Mouse (Mus musculus): ENCODE results near the gene Cpm. TPM values are rescaled to one million over a fixed set of nuclear protein-coding genes. Genes with fewer than 3 reads are reported as not detected.
"Not testable (repeated sequence)": the region's sequence is repeated elsewhere in the genome, so short reads cannot be mapped to it uniquely, and the experiment has no call there.

Cpm gene
- polyA plus RNA-seq, 1 experiment, result 6.6 TPM

DNA sequence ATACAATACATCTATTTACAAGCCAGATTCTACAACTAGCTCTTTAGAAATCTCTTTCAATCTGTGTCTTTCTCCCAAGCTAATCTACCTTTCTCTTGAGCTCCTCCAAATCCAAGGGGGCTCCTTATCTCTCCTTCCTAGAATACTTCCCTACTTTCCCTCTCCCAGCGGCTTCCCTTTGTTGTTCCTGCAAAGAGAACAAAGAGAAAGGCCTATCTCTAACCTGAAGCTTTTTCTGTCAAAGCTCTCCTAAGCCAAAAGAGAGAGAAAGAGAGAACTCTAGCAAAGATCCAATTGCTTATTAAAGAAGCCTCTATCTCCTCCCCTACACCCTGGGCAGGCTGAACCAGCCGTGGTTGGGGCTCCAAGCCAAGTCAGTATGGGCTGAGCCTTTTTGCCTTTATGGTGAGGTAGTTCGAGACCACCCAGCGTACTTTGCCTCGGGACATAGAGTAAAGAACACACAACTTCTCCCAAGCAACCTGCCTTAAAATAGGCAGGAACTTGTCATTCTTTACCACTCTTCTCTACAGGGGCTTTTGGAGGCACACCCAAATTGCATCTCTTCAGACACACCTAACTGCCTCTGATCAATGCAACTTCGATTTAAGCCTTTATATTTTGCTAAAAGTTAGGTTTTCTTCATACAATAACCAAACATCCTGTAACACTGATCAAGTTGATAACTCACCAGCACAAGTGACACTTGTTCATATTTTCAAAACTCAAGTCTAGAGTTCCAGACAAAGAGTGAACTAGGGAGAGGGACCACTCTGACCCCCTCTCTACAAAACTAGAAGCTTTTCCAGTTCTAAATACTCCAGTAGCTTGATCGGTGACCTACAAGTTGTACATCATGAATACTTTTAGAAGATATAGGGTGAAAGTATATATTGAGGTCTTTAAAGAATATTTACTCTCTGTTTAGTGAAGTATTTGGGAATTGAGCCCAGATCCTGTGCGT is 16.4 kb upstream of the Cpm start:
- TF ChIP-seq POLR2A (IDR thresholded peaks at IDR 0.05; ENCODE audit: extremely low read depth, insufficient read depth, low read length) (no peak), CTCF (IDR thresholded peaks at IDR 0.05; ENCODE audit: extremely low read depth, insufficient read depth, low read length) (no peak)
- no peak overlapping the region for H3K27ac ChIP-seq (ENCODE audit: insufficient read depth, low read length)
- H3K4me3 ChIP-seq (ENCODE audit: insufficient read depth, low read length), result no peak overlapping the region
- H3K4me1 ChIP-seq (ENCODE audit: control insufficient read depth, insufficient read depth, low read length), result no peaks in the 10 kb centered on the region

DNA sequence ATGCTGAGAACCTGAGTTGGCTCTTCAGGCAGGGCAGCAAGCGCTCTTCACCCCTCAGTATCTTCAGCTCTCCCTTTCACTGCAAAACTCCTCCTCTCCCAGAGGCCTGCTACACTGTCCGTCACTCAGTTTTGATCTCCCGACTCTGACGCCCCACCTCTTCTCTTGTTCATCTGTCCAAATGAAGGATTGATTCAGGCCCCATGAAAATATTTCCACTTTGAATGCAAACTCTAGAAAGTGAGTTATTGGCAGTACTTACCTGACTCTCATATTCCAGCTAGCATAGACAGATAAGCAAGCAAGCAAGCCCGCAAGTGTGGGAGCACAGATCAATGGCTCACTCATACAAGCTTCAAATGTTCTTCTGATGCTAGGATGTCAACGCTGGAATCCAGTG is 15.3 kb upstream of the Cpm start:
- Histone ChIP-seq H3K4me3 (ENCODE audit: insufficient read depth, low read length) (no peak overlapping the region), H3K4me1 (ENCODE audit: control insufficient read depth, insufficient read depth, low read length) (no peaks in the 10 kb centered on the region), H3K27ac (ENCODE audit: insufficient read depth, low read length) (no peak overlapping the region)
- TF ChIP-seq CTCF (IDR thresholded peaks at IDR 0.05; ENCODE audit: extremely low read depth, insufficient read depth, low read length), result no peak

GRCm38 (mm10) chr10:117614387-117614786 is 14.9 kb upstream of the Cpm start:
- no peak overlapping the region for H3K27ac ChIP-seq (ENCODE audit: insufficient read depth, low read length)
- TF ChIP-seq CTCF (IDR thresholded peaks at IDR 0.05; ENCODE audit: extremely low read depth, insufficient read depth, low read length) (no peak), POLR2A (IDR thresholded peaks at IDR 0.05; ENCODE audit: extremely low read depth, insufficient read depth, low read length) (no peak)
- no peaks in the 10 kb centered on the region for H3K4me1 ChIP-seq (ENCODE audit: control insufficient read depth, insufficient read depth, low read length)
- no peak overlapping the region for H3K4me3 ChIP-seq (ENCODE audit: insufficient read depth, low read length)

DNA sequence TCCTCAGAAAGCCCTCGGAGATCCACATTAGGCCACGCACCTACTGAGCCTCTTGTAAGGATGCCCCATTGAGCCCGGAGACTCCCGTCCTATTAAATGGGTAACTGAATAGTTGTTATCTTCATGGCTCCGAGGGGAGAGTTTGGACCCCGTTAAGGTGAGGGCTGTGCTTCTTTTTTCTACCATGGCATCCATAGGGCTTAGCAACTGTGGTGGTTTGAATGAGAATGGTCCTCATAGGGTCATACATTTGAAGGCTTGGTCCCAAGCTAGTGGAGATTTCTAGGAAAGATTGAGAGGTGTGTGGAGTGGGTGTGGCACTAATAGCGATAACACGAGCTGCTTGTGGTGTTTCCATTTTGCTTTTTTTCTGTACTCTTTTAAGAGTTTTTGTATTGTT is 14.1 kb upstream of the Cpm start:
- TF ChIP-seq CTCF (IDR thresholded peaks at IDR 0.05; ENCODE audit: extremely low read depth, insufficient read depth, low read length) (no peak), POLR2A (IDR thresholded peaks at IDR 0.05; ENCODE audit: extremely low read depth, insufficient read depth, low read length) (no peak)
- no peak overlapping the region for H3K27ac ChIP-seq (ENCODE audit: insufficient read depth, low read length)
- no peak overlapping the region for H3K4me3 ChIP-seq (ENCODE audit: insufficient read depth, low read length)
- no peaks in the 10 kb centered on the region for H3K4me1 ChIP-seq (ENCODE audit: control insufficient read depth, insufficient read depth, low read length)

- Histone ChIP-seq H3K4me1 (ENCODE audit: control insufficient read depth, insufficient read depth, low read length) (no peaks in the 10 kb centered on the region), H3K4me3 (ENCODE audit: insufficient read depth, low read length) (no peak overlapping the region), H3K27ac (ENCODE audit: insufficient read depth, low read length) (no peak overlapping the region)
- TF ChIP-seq POLR2A (IDR thresholded peaks at IDR 0.05; ENCODE audit: extremely low read depth, insufficient read depth, low read length), result no peak
- TF ChIP-seq CTCF (IDR thresholded peaks at IDR 0.05; ENCODE audit: extremely low read depth, insufficient read depth, low read length), result no peak
Observed at GRCm38 (mm10) chr10:117615746-117616145, 13.6 kb upstream of the Cpm start.

GRCm38 (mm10) chr10:117616191-117616680 is 13.1 kb upstream of the Cpm start:
- no peaks in the 10 kb centered on the region for H3K4me1 ChIP-seq (ENCODE audit: control insufficient read depth, insufficient read depth, low read length)
- no peak for TF ChIP-seq POLR2A (IDR thresholded peaks at IDR 0.05; ENCODE audit: extremely low read depth, insufficient read depth, low read length)
- no peak for TF ChIP-seq CTCF (IDR thresholded peaks at IDR 0.05; ENCODE audit: extremely low read depth, insufficient read depth, low read length)
- no peak overlapping the region for H3K4me3 ChIP-seq (ENCODE audit: insufficient read depth, low read length)
- no peak overlapping the region for H3K27ac ChIP-seq (ENCODE audit: insufficient read depth, low read length)

DNA sequence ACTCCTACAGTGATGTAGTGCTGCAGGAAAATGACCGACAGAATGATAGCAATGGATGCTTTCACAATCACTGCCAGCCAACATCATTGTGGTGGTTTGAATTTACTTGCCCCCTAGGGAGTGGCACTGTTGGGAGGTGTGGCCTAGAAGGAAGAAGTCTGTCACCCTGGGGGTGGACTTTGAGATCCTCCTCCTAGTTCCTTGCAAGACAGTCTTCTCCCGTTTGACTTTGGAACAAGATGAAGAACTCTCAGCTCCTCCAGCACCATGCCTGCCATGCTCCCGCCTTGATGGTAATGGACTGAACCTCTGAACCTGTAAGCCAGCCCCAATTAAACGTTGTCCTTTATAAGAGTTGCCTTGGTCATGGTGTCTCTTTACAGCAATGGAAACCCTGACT is 12.5 kb upstream of the Cpm start:
- not testable (repeated sequence) for H3K27ac ChIP-seq (ENCODE audit: insufficient read depth, low read length); H3K4me3 ChIP-seq (ENCODE audit: insufficient read depth, low read length); H3K4me1 ChIP-seq (ENCODE audit: control insufficient read depth, insufficient read depth, low read length)

GRCm38 (mm10) chr10:117617568-117618345 is 11.5 kb upstream of the Cpm start:
- no peak overlapping the region for H3K4me3 ChIP-seq (ENCODE audit: insufficient read depth, low read length)
- no peaks in the 10 kb centered on the region for H3K4me1 ChIP-seq (ENCODE audit: control insufficient read depth, insufficient read depth, low read length)
- no peak overlapping the region for H3K27ac ChIP-seq (ENCODE audit: insufficient read depth, low read length)
- TF ChIP-seq CTCF (IDR thresholded peaks at IDR 0.05; ENCODE audit: extremely low read depth, insufficient read depth, low read length) (no peak), POLR2A (IDR thresholded peaks at IDR 0.05; ENCODE audit: extremely low read depth, insufficient read depth, low read length) (no peak)

DNA sequence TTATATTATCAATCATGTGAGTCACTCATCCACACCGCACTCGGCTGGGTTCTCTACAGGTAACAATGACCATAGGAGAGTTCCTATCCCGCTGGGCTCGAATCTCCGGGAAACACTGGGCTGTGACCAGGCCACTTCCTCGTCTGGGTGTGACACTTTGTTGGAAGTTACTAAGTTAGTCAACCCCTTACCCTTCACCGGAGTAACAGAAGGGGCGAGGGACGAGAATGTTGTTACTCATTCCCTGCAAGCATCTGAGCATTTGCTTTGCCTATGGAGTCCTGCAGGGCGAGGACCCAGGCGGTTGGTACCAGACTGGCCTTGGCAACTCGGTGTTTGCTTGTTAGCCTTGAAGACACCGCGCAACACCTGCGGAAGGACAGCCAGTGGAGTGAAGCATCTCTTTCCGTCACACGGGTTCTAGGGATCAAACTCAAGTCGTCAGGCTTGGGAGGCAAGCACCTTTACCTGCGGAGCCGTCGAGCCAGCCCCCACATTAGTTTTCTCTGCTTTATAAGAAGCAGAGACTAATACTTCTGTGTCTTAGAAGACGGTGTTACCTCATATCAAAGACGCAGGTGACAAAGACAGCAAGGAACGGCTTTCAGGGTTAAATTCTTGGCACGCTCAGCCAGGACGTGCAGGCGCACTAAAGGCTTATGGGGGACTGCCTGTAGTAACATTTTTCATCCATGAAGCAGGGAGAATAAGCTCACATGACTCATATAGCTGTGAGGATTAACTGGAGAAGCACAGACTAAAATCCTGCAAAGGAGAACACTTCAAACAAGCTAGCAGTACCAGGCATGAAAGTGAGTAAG is 10.0 kb upstream of the Cpm start:
- TF ChIP-seq CTCF (IDR thresholded peaks at IDR 0.05; ENCODE audit: extremely low read depth, insufficient read depth, low read length) (no peak), POLR2A (IDR thresholded peaks at IDR 0.05; ENCODE audit: extremely low read depth, insufficient read depth, low read length) (no peak)
- no peak overlapping the region for H3K27ac ChIP-seq (ENCODE audit: insufficient read depth, low read length)
- no peak overlapping the region for H3K4me3 ChIP-seq (ENCODE audit: insufficient read depth, low read length)

More for the DNA sequence above, 10.0 kb upstream of the Cpm start:
- H3K4me1 ChIP-seq (ENCODE audit: control insufficient read depth, insufficient read depth, low read length), result no peaks in the 10 kb centered on the region
